In genomic region chr1:153807390-153807993, GRCm38 (mm10) we compare ENCODE assay signal across 8 mouse cellular contexts. TPM values are rescaled to one million over a fixed set of nuclear protein-coding genes. Genes with fewer than 3 reads are reported as not detected.
A peak's percentile ranks its signal among the peaks of the same experiment; 100 is the strongest.
DNase-seq lines count a peak whose midpoint lies in the region; ATAC-seq lines count a peak whose summit lies in the region.

No protein-coding gene starts in this region.

- no peak overlapping the region for H3K4me2 ChIP-seq in midbrain, embryonic 14.5 days (ENCODE audit: low read length)
- no peak overlapping the region for H3K4me2 ChIP-seq in midbrain, embryonic 13.5 days (replicated peaks)
- H3K4me2 ChIP-seq in intestine, embryonic 15.5 days (replicated peaks) = no peak overlapping the region

- no peak overlapping the region for H3K4me3 ChIP-seq in midbrain, embryonic 14.5 days (replicated peaks; ENCODE audit: low read depth, low read length)
- no peak overlapping the region for H3K4me3 ChIP-seq in midbrain, embryonic 13.5 days (replicated peaks)
- H3K4me3 ChIP-seq in intestine, embryonic 15.5 days (replicated peaks) = no peak overlapping the region
- H3K4me3 ChIP-seq in limb, embryonic 10.5 days = no peak overlapping the region

- ATAC-seq in midbrain, embryonic 14.5 days (ENCODE audit: low FRiP score, low TSS enrichment) = no peak
- no peak for ATAC-seq in midbrain, embryonic 13.5 days
- peak; percentile 49; the same call in 1 of the 2 replicates for ATAC-seq in intestine, embryonic 15.5 days

- no peaks in the 10 kb centered on the region for H3K36me3 ChIP-seq in midbrain, embryonic 14.5 days (ENCODE audit: control insufficient read depth, insufficient read depth, low read length)
- H3K36me3 ChIP-seq in midbrain, embryonic 13.5 days = no peaks in the 10 kb centered on the region
- H3K36me3 ChIP-seq in intestine, embryonic 15.5 days = no peaks in the 10 kb centered on the region
- H3K36me3 ChIP-seq in limb, embryonic 10.5 days = no peaks in the 10 kb centered on the region

- H3K9me3 ChIP-seq in midbrain, embryonic 14.5 days (ENCODE audit: control insufficient read depth, low read length) = no peaks in the 10 kb centered on the region
- H3K9me3 ChIP-seq in midbrain, embryonic 13.5 days = no peaks in the 10 kb centered on the region
- no peaks in the 10 kb centered on the region for H3K9me3 ChIP-seq in intestine, embryonic 15.5 days
- H3K9me3 ChIP-seq in limb, embryonic 10.5 days (replicated peaks) = no peaks in the 10 kb centered on the region

- H3K4me1 ChIP-seq in midbrain, embryonic 14.5 days (ENCODE audit: control insufficient read depth, insufficient read depth, low read length) = 0 out of 2 replicates have a peak, but pooled peaks cover 3% of the 10 kb centered on the region
- peaks cover 5% of the 10 kb centered on the region for H3K4me1 ChIP-seq in midbrain, embryonic 13.5 days (replicated peaks)
- H3K4me1 ChIP-seq in intestine, embryonic 15.5 days (replicated peaks) = no peaks in the 10 kb centered on the region
- H3K4me1 ChIP-seq in limb, embryonic 10.5 days = no peaks in the 10 kb centered on the region

- no peaks in the 10 kb centered on the region for H3K27me3 ChIP-seq in midbrain, embryonic 14.5 days (ENCODE audit: control insufficient read depth, insufficient read depth, low read length)
- H3K27me3 ChIP-seq in midbrain, embryonic 13.5 days = 0 out of 2 replicates have a peak, but pooled peaks cover 2% of the 10 kb centered on the region
- no peaks in the 10 kb centered on the region for H3K27me3 ChIP-seq in intestine, embryonic 15.5 days (replicated peaks)
- H3K27me3 ChIP-seq in limb, embryonic 10.5 days (ENCODE audit: low read depth, poor library complexity, severe bottlenecking) = no peaks in the 10 kb centered on the region

- 56% methylated on average over 13 of the region's 13 CpGs for WGBS in midbrain, embryonic 14.5 days
- WGBS in midbrain, embryonic 13.5 days = 52% methylated on average over 13 of the region's 13 CpGs
- WGBS in intestine, embryonic 15.5 days = 55% methylated on average over 13 of the region's 13 CpGs
- WGBS in limb, embryonic 10.5 days = 52% methylated on average over 13 of the region's 13 CpGs

- H3K9ac ChIP-seq in midbrain, embryonic 14.5 days (replicated peaks; ENCODE audit: low read length) = no peak overlapping the region
- no peak overlapping the region for H3K9ac ChIP-seq in midbrain, embryonic 13.5 days (replicated peaks)
- H3K9ac ChIP-seq in intestine, embryonic 15.5 days = no peak overlapping the region

- no peak overlapping the region for H3K27ac ChIP-seq in midbrain, embryonic 14.5 days (replicated peaks; ENCODE audit: low read depth, low read length)
- H3K27ac ChIP-seq in midbrain, embryonic 13.5 days = no peak overlapping the region
- no peak overlapping the region for H3K27ac ChIP-seq in intestine, embryonic 15.5 days
- no peak overlapping the region for H3K27ac ChIP-seq in limb, embryonic 10.5 days

- DNase-seq in midbrain, embryonic 14.5 days = peak; percentile 77
- peak; percentile 72 for DNase-seq in brain, adult 2 months (ENCODE audit: low read depth, low spot score)
- peak; percentile 10 to 86 for DNase-seq in frontal cortex, adult 2 months (ENCODE audit: extremely low spot score in 1 of 2, low spot score in 1 of 2)
- DNase-seq in limb, embryonic 10.5 days (ENCODE audit: low spot score) = peak; percentile 38
- DNase-seq in natural killer cell, adult 2 months (ENCODE audit: low spot score in 2 of 2) = peak; percentile 29 to 49
- peak; percentile 8 to 28 for DNase-seq in thymus, adult 18-20 months

RNA-seq across cellular contexts. Expression of gene Rgsl1, which starts 36.5 kb away (rescaled TPM):
- 0.15 and 0.20 TPM in 2 replicates for polyA plus RNA-seq in midbrain, embryonic 14.5 days (2014; fragmentation: Nextera tagmentation; extraction: Ambion mirVana)
- polyA plus RNA-seq in midbrain, embryonic 13.5 days (2015; fragmentation: Nextera tagmentation; extraction: Ambion mirVana) = 0.08 TPM in 1 of 2 replicates, not detected in the other
- 3.7 and 4.1 TPM in 2 replicates for polyA plus RNA-seq in frontal cortex, adult 2 months (2012; rRNA removed)
- not detected in 2 replicates for polyA plus RNA-seq in intestine, embryonic 15.5 days (2015; fragmentation: Nextera tagmentation; extraction: Ambion mirVana)
- polyA plus RNA-seq in limb, embryonic 10.5 days (2016; fragmentation: Nextera tagmentation; extraction: Ambion mirVana) = not detected in 2 replicates

RNA-seq across cellular contexts. Expression of gene Rnasel, which starts 58.3 kb away (rescaled TPM):
- polyA plus RNA-seq in midbrain, embryonic 14.5 days (2014; fragmentation: Nextera tagmentation; extraction: Ambion mirVana) = 37.8 and 55.6 TPM in 2 replicates
- polyA plus RNA-seq in midbrain, embryonic 13.5 days (2015; fragmentation: Nextera tagmentation; extraction: Ambion mirVana) = 57.3 and 62.8 TPM in 2 replicates
- 18.4 and 21.6 TPM in 2 replicates for polyA plus RNA-seq in frontal cortex, adult 2 months (2012; rRNA removed)
- polyA plus RNA-seq in intestine, embryonic 15.5 days (2015; fragmentation: Nextera tagmentation; extraction: Ambion mirVana) = 22.9 and 24.5 TPM in 2 replicates
- polyA plus RNA-seq in limb, embryonic 10.5 days (2016; fragmentation: Nextera tagmentation; extraction: Ambion mirVana) = 4.0 and 8.2 TPM in 2 replicates

Comparison
In these comparisons a context has a peak if more than half of its experiments do, and no peak if none do; other contexts are left out.
1. DNase-seq: peak in every context shown above with its lines; median percentile 77 in midbrain, embryonic 14.5 days; 72 in brain, adult 2 months; 48 in frontal cortex, adult 2 months; 39 in natural killer cell, adult 2 months; 38 in limb, embryonic 10.5 days; 18 in thymus, adult 18-20 months.